Mouse (Mus musculus): ENCODE data around the gene Gm21637.
"Not testable (repeated sequence)": the region's sequence is repeated elsewhere in the genome, so short reads cannot be mapped to it uniquely, and the experiment has no call there.

Gene Gm21637

DNA sequence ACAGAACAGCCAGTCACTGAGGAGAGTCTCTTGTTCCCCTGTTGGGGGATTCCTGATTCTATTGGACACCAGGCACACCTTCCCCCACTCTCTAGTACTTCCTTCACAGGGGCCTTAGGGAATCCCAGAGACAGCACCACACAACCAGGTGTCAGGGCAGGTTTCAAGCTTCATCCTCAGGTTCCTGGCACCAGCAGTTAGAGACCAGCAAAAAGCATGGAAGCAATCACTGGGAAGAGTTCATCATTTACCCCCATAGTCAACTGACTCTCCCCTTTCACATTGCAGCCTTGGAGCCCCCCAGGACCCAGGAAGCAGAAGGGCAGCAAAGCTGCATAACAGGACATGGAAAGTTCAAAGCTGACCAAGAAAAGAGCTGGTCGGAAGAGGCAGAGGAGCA, at the start of gene Gm21637:
TSS of gene Gm21637 (plus strand) at position 301 of the 400 bp plus-strand sequence.
- DNase-seq (ENCODE audit: low read depth, low spot score), result not testable (repeated sequence)

All from CD4-positive, CD25-positive, alpha-beta regulatory T cell, adult 2 months (primary cell).